Mouse (Mus musculus) cerebellum, adult 2 months (tissue): ENCODE data around the gene Tet2. TPM values are rescaled to one million over a fixed set of nuclear protein-coding genes. Genes with fewer than 3 reads are reported as not detected.
"Not testable (repeated sequence)": the region's sequence is repeated elsewhere in the genome, so short reads cannot be mapped to it uniquely, and the experiment has no call there.

ENCODE experiments used
- DNase-seq, 2 experiments: peaks; one replicate each; pipeline ENCODE4 v3.0.0; 2021
- H3K27ac ChIP-seq: fragments of 200-500 bp; 2 replicates; pipeline ENCODE4 v1.5.1; 2012; ENCODE audit warnings: low read length, control low read depth, inconsistent platforms; ENCODE audit not compliant: insufficient read depth
- H3K27me3 ChIP-seq: fragments of 200-500 bp; 2 replicates; pipeline ENCODE4 v1.6.1; 2012; ENCODE audit warnings: inconsistent platforms, mild to moderate bottlenecking, low read length, moderate library complexity; ENCODE audit not compliant: control insufficient read depth, insufficient read depth
- H3K4me1 ChIP-seq: fragments of 200-500 bp; 2 replicates; pipeline ENCODE4 v1.6.1; 2011; ENCODE audit warnings: low read length; ENCODE audit not compliant: control insufficient read depth, insufficient read depth
- H3K4me3 ChIP-seq: fragments of 200-500 bp; replicated peaks from 2 replicates; pipeline ENCODE3; 2011; ENCODE audit warnings: mild to moderate bottlenecking, low read depth, low read length, control low read depth; ENCODE audit not compliant: insufficient read depth
- CTCF ChIP-seq: fragments of 200-500 bp; IDR thresholded peaks from 2 replicates; pipeline ENCODE4 v1.5.1; 2011; ENCODE audit warnings: low read depth, mild to moderate bottlenecking, control low read depth, low read length, moderate library complexity, borderline replicate concordance; ENCODE audit not compliant: insufficient read depth
- POLR2A ChIP-seq: fragments of 200-500 bp; IDR thresholded peaks from 2 replicates; pipeline ENCODE4 v1.6.1; 2011; ENCODE audit warnings: low read length, control low read depth, borderline replicate concordance; ENCODE audit not compliant: insufficient read depth
- WGBS: fragments of 180-500 bp; shearing (Covaris S2); methylation state at CpG from one replicate; pipeline ENCODE4 v1.1.7; 2018; 5-methylcytosine and 5-hydroxymethylcytosine counted together
- polyA plus RNA-seq: library from polyadenylated mRNA; depleted of rRNA; stranded (reverse); fragments of >200 nt; gene quantifications from 2 replicates; pipeline ENCODE4 v1.2.3, GENCODE M21; 2012; rRNA removed

Gene Tet2
- 19.0 TPM in 2 replicates for polyA plus RNA-seq

GRCm38 (mm10) chr3:133544551-133545303 lies at the start of gene Tet2:
Tet2 (minus strand) TSS chr3:133545139.
- TF ChIP-seq POLR2A = no peak
- no peak for TF ChIP-seq CTCF
- DNase-seq = peak in 1 of 2 experiments; percentile 65
- WGBS = 2% methylated on average over 72 of the region's 73 CpGs
- no peaks in the 10 kb centered on the region for H3K4me1 ChIP-seq
- peak within 1 kb of the TSS; percentile 80 for H3K27ac ChIP-seq
- H3K27me3 ChIP-seq = no peaks in the 10 kb centered on the region
- peak within 1 kb of the TSS; percentile 97 for H3K4me3 ChIP-seq

DNA sequence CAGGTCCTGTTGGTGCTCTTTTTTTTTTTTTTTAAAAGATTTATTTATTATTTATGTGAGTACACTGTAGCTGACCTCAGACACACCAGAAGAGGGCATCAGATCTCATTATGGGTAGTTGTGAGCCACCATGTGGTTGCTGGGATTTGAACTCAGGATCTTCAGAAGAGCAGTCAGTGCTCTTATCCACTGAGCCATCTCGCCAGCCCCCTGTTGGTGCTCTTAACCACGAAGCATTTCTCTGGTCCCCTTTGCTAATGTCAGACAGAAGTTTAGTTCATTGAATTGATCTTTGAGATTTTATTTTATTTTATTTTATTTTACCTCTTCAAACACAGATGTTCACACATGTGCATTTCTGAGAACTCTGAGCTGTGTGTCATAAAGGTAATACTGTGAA lies 48.1 kb upstream of the Tet2 start:
- not testable (repeated sequence) for H3K4me1 ChIP-seq, DNase-seq, H3K27ac ChIP-seq, H3K27me3 ChIP-seq, H3K4me3 ChIP-seq
- WGBS = 80% methylated on average over 2 of the region's 2 CpGs

- no peak for DNase-seq
- H3K27ac ChIP-seq = no peak overlapping the region
- no peaks in the 10 kb centered on the region for H3K4me1 ChIP-seq
- no peak for TF ChIP-seq CTCF
- no peak for TF ChIP-seq POLR2A
- no peaks in the 10 kb centered on the region for H3K27me3 ChIP-seq
- no peak overlapping the region for H3K4me3 ChIP-seq
- WGBS = 95% methylated on average over 7 of the region's 7 CpGs
Observed at GRCm38 (mm10) chr3:133590506-133591152, 45.7 kb upstream of the Tet2 start.

DNA sequence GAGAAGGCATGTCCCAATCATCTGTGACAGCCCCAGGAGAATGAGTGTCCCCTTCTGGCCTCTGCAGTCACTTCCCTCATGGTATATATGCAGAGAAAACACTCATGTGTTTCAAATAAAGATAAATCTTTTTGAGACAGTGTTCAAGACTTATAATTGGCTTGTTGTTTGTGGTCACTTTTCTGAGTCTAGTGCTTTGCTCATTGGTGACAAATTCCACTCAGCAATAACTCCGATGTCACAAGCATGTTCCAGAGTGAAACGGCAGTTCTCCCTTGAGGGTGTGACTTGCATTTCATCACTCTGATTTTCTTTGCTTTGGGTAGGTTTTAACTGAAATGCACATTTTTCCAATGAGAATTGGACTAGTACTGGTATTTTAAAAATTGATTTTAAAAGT lies 40.1 kb upstream of the Tet2 start:
- Histone ChIP-seq H3K27me3 (no peaks in the 10 kb centered on the region), H3K4me3 (no peak overlapping the region), H3K27ac (no peak overlapping the region), H3K4me1 (no peaks in the 10 kb centered on the region)
- no peak for DNase-seq
- TF ChIP-seq POLR2A = no peak
- no peak for TF ChIP-seq CTCF
- 81% methylated on average over 2 of the region's 2 CpGs for WGBS

DNA sequence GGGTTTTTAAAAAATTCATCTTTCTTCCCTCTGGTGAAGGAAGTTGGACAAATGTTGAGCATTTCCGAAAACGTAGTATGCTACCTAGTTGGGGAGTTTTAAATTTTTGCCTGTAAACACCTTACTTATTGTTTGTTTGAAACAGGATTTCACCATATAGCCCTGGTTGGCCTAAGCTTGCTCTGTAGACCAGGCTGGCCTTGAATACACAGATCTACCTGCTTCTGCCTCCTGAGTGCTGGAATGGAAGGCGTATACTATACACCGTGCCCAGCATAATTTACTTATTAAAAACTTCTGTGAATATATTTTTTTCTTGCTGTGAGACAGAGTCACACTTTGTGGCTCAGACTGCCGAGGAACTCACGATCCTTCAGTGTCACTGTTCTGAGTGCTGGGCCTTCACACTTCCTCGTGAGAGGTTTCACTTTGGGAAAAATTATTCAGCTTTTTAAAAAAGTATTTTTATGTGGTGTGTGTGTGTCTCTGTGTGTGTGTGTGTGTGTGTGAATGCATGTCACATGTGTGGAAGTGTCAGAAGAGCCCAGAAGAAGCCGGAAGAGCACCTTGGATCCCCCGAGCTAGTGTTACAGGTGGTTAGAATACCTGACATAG lies 38.6 kb upstream of the Tet2 start:
- TF ChIP-seq CTCF = no peak
- no peak for TF ChIP-seq POLR2A
- H3K27ac ChIP-seq = no peak overlapping the region
- DNase-seq = no peak

GRCm38 (mm10) chr3:133582969-133583368 lies 38.0 kb upstream of the Tet2 start:
- WGBS = 75% methylated on average over 4 of the region's 4 CpGs

More for the DNA sequence above, 38.6 kb upstream of the Tet2 start:
- Histone ChIP-seq H3K27me3 (no peaks in the 10 kb centered on the region), H3K4me3 (no peak overlapping the region), H3K4me1 (no peaks in the 10 kb centered on the region)
- 92% methylated on average over 9 of the region's 9 CpGs for WGBS

GRCm38 (mm10) chr3:133582096-133582495 lies 37.2 kb upstream of the Tet2 start:
- H3K4me3 ChIP-seq = no peak overlapping the region
- H3K27ac ChIP-seq = no peak overlapping the region
- no peaks in the 10 kb centered on the region for H3K27me3 ChIP-seq
- DNase-seq = no peak
- TF ChIP-seq POLR2A (no peak), CTCF (no peak)
- no peaks in the 10 kb centered on the region for H3K4me1 ChIP-seq
- whole genome bisulfite sequencing = 85% methylated on average over 5 of the region's 5 CpGs

More at GRCm38 (mm10) chr3:133582969-133583368, 38.0 kb upstream of the Tet2 start:
- H3K27ac ChIP-seq = no peak overlapping the region
- H3K4me3 ChIP-seq = no peak overlapping the region
- no peak for DNase-seq
- H3K4me1 ChIP-seq = no peaks in the 10 kb centered on the region
- no peak for TF ChIP-seq CTCF
- TF ChIP-seq POLR2A = no peak
- H3K27me3 ChIP-seq = no peaks in the 10 kb centered on the region

GRCm38 (mm10) chr3:133581541-133581940 lies 36.6 kb upstream of the Tet2 start:
- 83% methylated on average over 4 of the region's 4 CpGs for WGBS
- no peaks in the 10 kb centered on the region for H3K4me1 ChIP-seq
- TF ChIP-seq POLR2A (no peak), CTCF (no peak)
- no peaks in the 10 kb centered on the region for H3K27me3 ChIP-seq
- H3K27ac ChIP-seq = no peak overlapping the region
- no peak overlapping the region for H3K4me3 ChIP-seq
- DNase-seq = no peak
